Mouse (Mus musculus) skeletal muscle tissue, postnatal 0 days (tissue): ENCODE data around the gene Magi3. TPM values are rescaled to one million over a fixed set of nuclear protein-coding genes. Genes with fewer than 3 reads are reported as not detected.

Experiments used
- polyA plus RNA-seq: library from polyadenylated mRNA; unstranded; fragments of >200 nt; fragmentation: Nextera tagmentation; extraction: Ambion mirVana; gene quantifications from 2 replicates; pipeline ENCODE4 v1.2.1, GENCODE M21; 2015

Magi3 gene
- polyA plus RNA-seq = 2.1 and 2.4 TPM in 2 replicates

DNA sequence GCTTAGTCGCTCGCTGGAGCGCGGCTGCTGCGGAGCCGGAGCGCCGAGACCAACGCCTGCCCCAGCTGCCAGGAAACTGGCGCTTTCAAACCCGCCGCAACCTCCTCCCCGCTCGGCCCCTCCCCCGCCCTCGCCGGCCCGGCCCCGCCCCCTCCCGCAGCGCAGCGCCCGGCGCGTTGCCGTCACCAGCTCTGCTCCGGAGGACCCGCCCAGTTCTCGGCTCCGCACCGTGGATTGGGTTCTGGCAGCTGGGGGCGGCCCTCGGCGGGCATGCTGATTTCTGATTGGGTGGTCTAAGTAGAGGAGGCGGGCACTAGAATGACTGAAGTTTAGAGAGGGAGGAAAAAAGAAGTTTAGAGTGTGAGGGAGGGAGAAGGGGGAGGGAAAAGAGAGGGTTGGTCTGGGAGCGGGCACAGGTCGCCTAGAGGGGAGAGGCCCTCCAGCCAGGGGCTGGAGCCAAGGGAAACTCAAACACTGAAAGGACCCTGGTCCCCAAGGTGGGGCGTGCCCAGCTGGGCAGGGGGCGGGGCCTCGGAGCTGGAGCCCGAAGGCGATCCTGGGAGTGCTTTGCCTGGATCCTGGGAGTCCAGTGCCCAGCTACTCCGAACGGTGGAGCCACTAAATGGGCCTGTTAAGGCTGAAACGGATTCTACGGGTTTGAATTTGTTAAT lies at the start of gene Magi3:
Magi3 (minus strand) TSS at position 80 of the 671 bp plus-strand sequence.

DNA sequence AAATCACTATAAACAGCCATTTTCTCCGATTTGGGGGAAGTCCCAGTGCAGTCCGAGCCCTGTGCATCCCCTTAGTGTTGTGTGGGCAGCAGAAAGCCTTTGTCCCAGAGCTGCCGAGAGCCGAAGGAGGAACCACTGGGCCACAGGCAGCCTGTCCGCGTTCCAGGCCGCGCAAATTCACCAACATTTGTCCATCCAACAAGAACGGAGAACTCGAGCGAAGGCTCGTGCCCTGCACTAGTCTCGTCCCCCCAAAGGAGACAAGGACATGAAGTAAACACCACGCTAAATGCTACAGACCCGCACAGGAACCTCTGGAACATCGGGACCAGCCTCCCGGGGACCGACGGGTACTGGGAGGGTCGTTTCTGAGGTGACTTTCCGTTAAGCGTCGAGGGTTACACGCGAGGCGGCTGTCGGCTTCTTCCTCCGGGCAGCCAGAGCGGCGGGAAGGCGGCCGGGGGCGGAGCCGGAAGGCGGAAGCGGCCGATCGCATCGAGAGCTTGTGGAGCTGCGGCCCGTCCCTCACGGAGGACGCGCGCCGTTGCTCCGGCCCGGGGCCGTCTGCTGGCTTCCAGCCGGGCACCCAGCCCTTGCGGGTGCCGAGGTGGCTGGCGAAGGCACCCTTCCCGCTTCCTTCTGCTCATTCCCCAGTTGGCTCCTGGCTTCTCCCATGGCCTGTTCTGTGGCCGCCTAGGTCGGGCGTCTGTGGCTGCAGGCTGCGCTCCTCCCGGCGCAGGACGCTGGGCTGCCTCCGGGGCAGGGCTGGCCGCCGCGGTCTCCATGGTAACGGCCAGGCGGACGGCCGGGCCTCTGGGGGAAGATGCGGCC lies 252.1 kb downstream of the Magi3 start, which contains the start of gene Phtf1:
Phtf1 (plus strand) TSS at position 250 of the 831 bp plus-strand sequence.

